Mouse (Mus musculus) forelimb bud, embryonic 11.5 days (tissue): ENCODE measurements at regions not wholly inside any gene's neighbourhood (a gene's known extent, or its start where the extent isn't known, plus 50 kb on each side); places are given as distances from the start of the nearest gene placed in this dataset.
A peak's percentile ranks its signal among the peaks of the same experiment; 100 is the strongest.

Experiments
- DNase-seq: peaks from one replicate; pipeline ENCODE4 v3.0.0-alpha.2; 2012; ENCODE audit warnings: low read depth, low spot score

GRCm38 (mm10) chr17:3248875-3249274, 77.5 kb upstream of the Tiam2 start:
- DNase-seq, result no peak

GRCm38 (mm10) chr17:3249320-3249719, 77.1 kb upstream of the Tiam2 start:
- no peak for DNase-seq

- no peak for DNase-seq
Measured at GRCm38 (mm10) chr17:3251176-3251575, 75.2 kb upstream of the Tiam2 start.

- no peak for DNase-seq
Measured at GRCm38 (mm10) chr17:3251966-3252365, 74.4 kb upstream of the Tiam2 start.

GRCm38 (mm10) chr17:3253508-3254176, 72.7 kb upstream of the Tiam2 start:
- DNase-seq, result no peak

- DNase-seq, result no peak
Measured at GRCm38 (mm10) chr17:3256765-3257164, 69.6 kb upstream of the Tiam2 start.

- DNase-seq, result no peak
Measured at GRCm38 (mm10) chr17:3258811-3259510, 67.4 kb upstream of the Tiam2 start.

- no peak for DNase-seq
Measured at GRCm38 (mm10) chr17:3260796-3261195, 65.6 kb upstream of the Tiam2 start.

GRCm38 (mm10) chr17:3273108-3274091, 53.0 kb upstream of the Tiam2 start:
- peak; percentile 86 for DNase-seq

GRCm38 (mm10) chr17:3274449-3275285, 51.7 kb upstream of the Tiam2 start:
- no peak for DNase-seq
